ENCODE assay signal across 8 mouse cellular contexts in the genomic region with DNA sequence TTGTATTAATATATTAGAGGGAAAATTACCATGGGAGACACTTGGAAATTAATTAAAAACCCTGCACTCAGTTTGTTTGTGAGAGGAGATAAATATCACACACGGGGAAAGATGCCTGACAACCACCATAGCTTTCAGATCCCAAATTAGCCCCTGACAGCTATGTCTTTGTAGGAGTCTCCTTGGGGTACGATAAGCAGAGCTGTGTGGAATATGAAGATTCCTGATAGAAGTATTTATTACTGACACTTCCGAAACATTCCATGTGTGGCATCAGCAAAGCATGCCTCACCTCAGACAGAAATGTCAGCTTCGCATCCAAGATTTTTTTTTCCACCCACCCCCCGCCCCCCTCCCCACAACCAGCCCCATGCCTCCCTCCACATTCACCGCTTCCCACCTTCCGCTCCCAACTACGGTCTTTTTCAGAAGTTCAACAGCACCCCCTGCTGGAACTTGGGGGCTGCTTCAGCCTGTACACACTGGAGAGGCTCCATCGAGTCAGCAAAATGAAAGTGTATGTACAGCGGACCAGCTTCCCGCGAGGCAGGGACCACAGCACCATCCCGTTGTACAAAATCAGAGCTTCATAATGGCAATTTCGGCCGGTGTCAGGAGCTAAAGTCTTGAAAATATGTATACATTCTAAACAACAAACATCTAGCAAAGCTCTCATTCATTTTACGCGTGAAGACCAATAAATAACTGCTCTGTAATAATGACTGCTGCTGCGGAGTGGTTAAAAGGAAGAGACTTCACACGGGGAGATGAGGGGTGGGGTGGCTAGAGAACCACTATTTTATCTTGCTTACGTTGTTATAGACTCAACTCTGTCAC.
A peak's percentile ranks its signal among the peaks of the same experiment; 100 is the strongest.
DNase-seq lines count a peak whose midpoint lies in the region; ATAC-seq lines count a peak whose summit lies in the region.

No protein-coding gene starts in this region.

- no peak overlapping the region for H3K9ac ChIP-seq in embryonic facial prominence, embryonic 12.5 days
- no peak overlapping the region for H3K9ac ChIP-seq in kidney, embryonic 15.5 days
- no peak overlapping the region for H3K9ac ChIP-seq in limb, embryonic 15.5 days

- H3K4me3 ChIP-seq in embryonic facial prominence, embryonic 12.5 days, result no peak overlapping the region
- H3K4me3 ChIP-seq in heart, embryonic 10.5 days, result peak overlapping the region; percentile 45
- H3K4me3 ChIP-seq in kidney, embryonic 15.5 days (replicated peaks), result peak overlapping the region; percentile 37
- H3K4me3 ChIP-seq in limb, embryonic 15.5 days, result peak overlapping the region; percentile 25

- peak; percentile 89 for ATAC-seq in embryonic facial prominence, embryonic 12.5 days (ENCODE audit: insufficient number of reproducible peaks, insufficient read depth, low FRiP score, low TSS enrichment)
- ATAC-seq in kidney, embryonic 15.5 days (replicated peaks; ENCODE audit: low FRiP score), result peak; percentile 97
- ATAC-seq in limb, embryonic 15.5 days (ENCODE audit: insufficient number of reproducible peaks, low FRiP score, low TSS enrichment, low read depth), result peak; percentile 80

- WGBS in embryonic facial prominence, embryonic 12.5 days, result 29% methylated on average over 20 of the region's 20 CpGs
- 33% methylated on average over 20 of the region's 20 CpGs for WGBS in heart, embryonic 10.5 days
- WGBS in kidney, embryonic 15.5 days, result 29% methylated on average over 20 of the region's 20 CpGs
- 25% methylated on average over 20 of the region's 20 CpGs for WGBS in limb, embryonic 15.5 days

- H3K4me1 ChIP-seq in embryonic facial prominence, embryonic 12.5 days, result no peaks in the 10 kb centered on the region
- no peaks in the 10 kb centered on the region for H3K4me1 ChIP-seq in heart, embryonic 10.5 days
- H3K4me1 ChIP-seq in kidney, embryonic 15.5 days, result 0 out of 2 replicates have a peak, but pooled peaks cover 3% of the 10 kb centered on the region
- no peaks in the 10 kb centered on the region for H3K4me1 ChIP-seq in limb, embryonic 15.5 days

- peak; percentile 28 for DNase-seq in A20 (ENCODE audit: low read depth, low spot score)
- peak; percentile 75 for DNase-seq in adrenal gland, postnatal 25 days
- DNase-seq in heart, embryonic 10.5 days (ENCODE audit: low spot score), result peak; percentile 83
- DNase-seq in monocyte, adult 2 months (ENCODE audit: low read depth in 1 of 2, low spot score in 2 of 2), result peak; percentile 2 to 5
- DNase-seq in spleen, postnatal 14 days (ENCODE audit: low spot score in 2 of 2), result peak; percentile 9 to 36

- H3K27me3 ChIP-seq in embryonic facial prominence, embryonic 12.5 days, result no peaks in the 10 kb centered on the region
- H3K27me3 ChIP-seq in heart, embryonic 10.5 days (ENCODE audit: insufficient read depth, poor library complexity, severe bottlenecking), result no peaks in the 10 kb centered on the region
- H3K27me3 ChIP-seq in kidney, embryonic 15.5 days, result no peaks in the 10 kb centered on the region
- H3K27me3 ChIP-seq in limb, embryonic 15.5 days, result no peaks in the 10 kb centered on the region

- H3K36me3 ChIP-seq in embryonic facial prominence, embryonic 12.5 days, result no peaks in the 10 kb centered on the region
- H3K36me3 ChIP-seq in heart, embryonic 10.5 days, result no peaks in the 10 kb centered on the region
- H3K36me3 ChIP-seq in kidney, embryonic 15.5 days, result no peaks in the 10 kb centered on the region
- H3K36me3 ChIP-seq in limb, embryonic 15.5 days, result no peaks in the 10 kb centered on the region

- H3K9me3 ChIP-seq in embryonic facial prominence, embryonic 12.5 days, result no peaks in the 10 kb centered on the region
- H3K9me3 ChIP-seq in heart, embryonic 10.5 days, result no peaks in the 10 kb centered on the region
- no peaks in the 10 kb centered on the region for H3K9me3 ChIP-seq in kidney, embryonic 15.5 days (replicated peaks)
- no peaks in the 10 kb centered on the region for H3K9me3 ChIP-seq in limb, embryonic 15.5 days

- peak overlapping the region; percentile 37 for H3K4me2 ChIP-seq in embryonic facial prominence, embryonic 12.5 days (replicated peaks)
- H3K4me2 ChIP-seq in kidney, embryonic 15.5 days, result peak overlapping the region; percentile 49
- peak overlapping the region; percentile 35 for H3K4me2 ChIP-seq in limb, embryonic 15.5 days

- no peak overlapping the region for H3K27ac ChIP-seq in embryonic facial prominence, embryonic 12.5 days
- no peak overlapping the region for H3K27ac ChIP-seq in heart, embryonic 10.5 days
- no peak overlapping the region for H3K27ac ChIP-seq in kidney, embryonic 15.5 days
- no peak overlapping the region for H3K27ac ChIP-seq in limb, embryonic 15.5 days

Comparison
In these comparisons a context has a peak if more than half of its experiments do, and no peak if none do; other contexts are left out.
1. DNase-seq: peak in every context shown above with its lines; median percentile 83 in heart, embryonic 10.5 days; 75 in adrenal gland, postnatal 25 days; 28 in A20; 22 in spleen, postnatal 14 days; 4 in monocyte, adult 2 months.